Mouse (Mus musculus) adrenal gland, postnatal 4 days (tissue): ENCODE measurements at regions not wholly inside any gene's neighbourhood (a gene's known extent, or its start where the extent isn't known, plus 50 kb on each side); places are given as distances from the start of the nearest gene placed in this dataset.

Experiments
- DNase-seq, 2 experiments: peaks; one replicate each; pipeline ENCODE4 v3.0.0; 2021 to 2022; ENCODE audit warnings: low spot score in 2 of 2, mixed read lengths in 2 of 2

DNA sequence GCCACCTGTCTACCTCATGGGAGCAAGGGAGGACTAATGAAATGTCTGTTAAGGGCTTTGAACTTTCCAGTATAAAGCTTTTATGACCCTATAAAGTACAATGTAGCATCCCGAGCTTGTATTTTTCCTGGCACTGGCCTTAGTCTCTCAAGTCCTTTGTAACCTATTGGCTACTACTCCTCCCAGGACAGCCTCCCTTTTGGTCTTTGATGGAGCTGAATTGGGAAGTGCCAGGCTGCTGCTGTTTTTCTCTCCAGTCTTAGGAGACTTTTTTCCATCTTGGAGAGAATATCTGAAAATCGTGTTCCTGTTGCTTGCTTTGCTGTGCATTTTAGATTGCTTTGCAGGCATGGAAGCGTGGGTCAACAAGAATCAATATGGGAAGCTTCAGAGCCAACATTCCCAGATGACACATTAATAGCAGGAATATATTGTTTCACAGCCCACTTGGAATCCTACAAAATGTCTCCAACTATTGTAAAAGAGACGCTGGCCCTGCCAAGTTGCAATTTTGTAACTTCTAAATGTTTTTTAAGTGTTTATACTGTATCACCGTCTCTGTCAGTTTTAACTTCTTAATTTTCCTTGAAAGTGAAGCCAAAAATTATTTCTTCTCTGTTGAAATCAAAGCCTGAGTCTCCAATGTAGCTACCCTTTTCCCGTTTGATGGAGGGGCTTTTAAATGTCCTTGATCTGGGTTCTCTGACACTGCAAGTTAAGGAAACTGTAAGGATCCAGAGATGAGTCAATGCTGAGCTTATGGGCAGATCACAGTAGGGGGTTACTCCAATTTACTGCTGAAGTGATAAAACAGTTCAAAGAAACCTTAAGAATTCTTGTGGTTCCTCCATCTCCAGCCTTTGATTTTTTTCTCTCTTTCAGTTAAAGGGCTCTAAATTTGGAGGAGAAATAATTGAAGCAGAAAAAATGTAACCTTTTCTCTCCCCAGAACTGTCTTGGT, 603.3 kb downstream of the Ptprc start:
- DNase-seq = no peak

DNA sequence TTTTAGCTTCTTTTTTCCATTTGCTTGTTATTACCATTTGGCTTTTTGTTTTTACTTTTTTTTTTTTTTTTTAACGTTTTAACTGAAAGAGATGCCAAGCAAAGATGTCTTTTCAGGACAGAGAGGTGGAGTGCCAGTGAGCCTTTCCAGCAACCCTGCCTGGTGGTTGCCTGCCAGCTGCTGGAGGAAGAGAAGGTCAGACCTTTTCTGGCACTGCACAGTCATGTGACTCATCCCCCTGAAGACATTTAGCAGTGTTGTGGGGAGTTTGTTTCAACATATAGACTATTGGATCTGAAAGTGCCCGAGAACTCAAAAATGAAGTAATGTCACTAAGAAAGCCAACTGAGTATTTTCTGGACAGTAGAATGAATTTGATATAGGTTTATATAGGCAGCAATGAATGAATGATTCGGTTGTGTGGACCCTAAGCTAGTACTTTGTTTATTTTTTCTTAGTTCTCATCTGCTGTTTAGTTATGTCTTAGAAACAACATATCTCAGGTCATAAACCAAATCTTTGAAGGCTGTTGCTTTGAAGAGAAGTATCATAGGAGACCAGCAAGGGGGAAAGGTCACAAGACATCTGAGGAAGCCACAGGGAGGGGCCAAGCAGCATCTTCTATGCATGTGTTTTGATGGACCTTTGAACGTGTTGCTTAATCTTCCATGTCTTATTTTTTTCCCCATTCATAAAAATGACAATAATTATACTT, 604.2 kb downstream of the Ptprc start:
- no peak for DNase-seq

GRCm38 (mm10) chr1:137567526-137567925, 607.3 kb upstream of the Nr5a2 start:
- no peak for DNase-seq

GRCm38 (mm10) chr1:137565573-137566048, 605.4 kb upstream of the Nr5a2 start:
- no peak for DNase-seq

DNA sequence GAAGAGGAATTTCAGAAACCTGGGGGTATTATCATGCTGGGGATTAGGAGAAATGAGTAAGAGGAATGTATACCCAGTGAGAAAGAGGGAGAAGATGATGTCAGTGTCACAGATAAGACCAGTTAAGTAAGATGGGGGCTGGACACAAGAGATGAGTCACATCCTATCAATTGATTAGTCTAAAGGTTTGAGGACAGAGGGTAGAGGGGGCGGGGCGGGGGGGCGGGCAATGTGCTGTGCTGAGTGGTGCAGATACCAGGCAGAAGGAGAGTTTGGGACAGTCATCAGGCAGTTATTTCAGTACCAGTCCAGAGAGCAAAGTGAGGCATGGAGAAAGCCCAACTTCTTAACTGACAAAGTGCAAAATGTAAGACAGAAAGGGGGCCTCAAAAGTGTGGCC, 601.4 kb upstream of the Nr5a2 start:
- no peak for DNase-seq

DNA sequence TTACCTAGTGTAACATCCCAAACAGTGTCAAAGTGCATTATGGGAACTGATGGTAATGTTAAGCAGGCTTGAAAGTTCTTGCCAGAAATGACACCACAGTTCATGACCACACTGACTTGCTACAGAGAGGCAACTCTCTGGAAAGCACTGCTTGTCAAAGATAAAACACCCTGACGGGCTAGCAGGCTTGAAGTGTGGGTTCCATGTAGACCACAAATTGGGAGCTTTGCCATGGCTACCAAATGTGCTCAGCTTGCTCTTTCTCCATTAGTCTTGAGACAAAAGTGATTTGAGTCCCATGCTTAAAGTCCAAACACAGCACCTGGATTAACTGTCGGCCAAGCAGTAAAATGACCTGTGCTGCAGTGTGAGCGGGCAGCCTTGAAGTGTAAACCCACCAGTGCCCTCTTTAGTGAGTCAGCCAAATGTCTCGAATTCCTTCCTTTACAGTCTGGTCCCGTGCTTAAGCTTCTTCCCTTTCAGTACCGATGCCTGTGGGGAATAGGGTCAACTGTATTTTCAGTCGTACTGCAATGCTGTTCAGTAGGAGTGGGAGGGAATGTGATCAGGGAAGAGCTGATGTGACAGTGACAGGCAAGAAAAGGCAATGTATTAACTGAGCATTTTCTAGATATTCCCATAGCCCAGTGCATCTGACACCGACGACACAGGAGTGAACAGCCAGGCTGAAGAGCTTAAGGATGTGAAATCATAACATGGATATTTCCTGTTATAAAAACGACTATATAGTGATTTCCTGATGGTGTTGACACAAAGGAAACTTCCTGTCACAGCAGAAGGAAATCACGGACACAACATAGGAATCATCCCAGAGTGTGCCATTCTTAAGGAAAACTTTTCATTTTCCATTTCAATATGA, 600.4 kb upstream of the Nr5a2 start:
- no peak for DNase-seq

GRCm38 (mm10) chr1:137549659-137550058, 589.4 kb upstream of the Nr5a2 start:
- no peak for DNase-seq

DNA sequence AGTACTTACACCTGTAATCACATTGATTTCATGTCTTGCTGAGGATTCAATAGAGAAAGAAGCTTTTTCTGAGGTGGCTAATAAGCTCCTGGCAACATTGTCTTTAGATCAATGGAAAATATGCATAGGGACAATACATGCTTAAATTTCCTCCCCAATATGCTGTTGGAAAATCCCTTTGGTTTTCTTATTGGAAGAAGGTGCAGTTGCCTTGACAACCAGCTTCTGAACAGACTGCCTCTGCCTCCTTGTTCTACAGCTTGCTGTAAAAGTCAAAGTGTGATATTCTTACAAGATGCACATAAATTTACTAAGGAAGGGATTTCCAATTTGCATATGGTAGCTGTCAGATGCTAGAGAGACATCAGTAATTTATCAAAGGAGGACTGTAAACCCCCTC, 585.4 kb upstream of the Nr5a2 start:
- no peak for DNase-seq

- no peak for DNase-seq
These were observed 583.6 kb upstream of the Nr5a2 start for GRCm38 (mm10) chr1:137543828-137544227.

DNA sequence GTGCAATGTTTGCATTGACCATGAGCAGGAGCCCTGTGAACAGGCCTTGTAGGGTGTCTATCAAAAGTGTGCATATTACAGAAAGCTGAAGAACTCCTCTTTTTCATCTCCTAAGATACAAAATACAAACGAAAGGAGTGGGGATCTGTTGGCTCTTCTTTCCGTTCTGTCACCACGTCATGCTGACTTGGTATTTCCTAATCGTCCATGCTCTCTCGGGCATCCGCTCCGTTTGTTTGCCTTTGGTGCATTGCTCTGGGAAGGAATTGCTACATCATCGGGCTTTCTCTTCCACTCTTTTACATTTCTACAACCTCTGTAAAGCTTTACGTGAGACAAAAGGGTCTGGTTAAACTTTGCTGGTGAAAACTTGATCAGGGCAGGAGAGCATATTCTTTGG, 581.2 kb upstream of the Nr5a2 start:
- no peak for DNase-seq

DNA sequence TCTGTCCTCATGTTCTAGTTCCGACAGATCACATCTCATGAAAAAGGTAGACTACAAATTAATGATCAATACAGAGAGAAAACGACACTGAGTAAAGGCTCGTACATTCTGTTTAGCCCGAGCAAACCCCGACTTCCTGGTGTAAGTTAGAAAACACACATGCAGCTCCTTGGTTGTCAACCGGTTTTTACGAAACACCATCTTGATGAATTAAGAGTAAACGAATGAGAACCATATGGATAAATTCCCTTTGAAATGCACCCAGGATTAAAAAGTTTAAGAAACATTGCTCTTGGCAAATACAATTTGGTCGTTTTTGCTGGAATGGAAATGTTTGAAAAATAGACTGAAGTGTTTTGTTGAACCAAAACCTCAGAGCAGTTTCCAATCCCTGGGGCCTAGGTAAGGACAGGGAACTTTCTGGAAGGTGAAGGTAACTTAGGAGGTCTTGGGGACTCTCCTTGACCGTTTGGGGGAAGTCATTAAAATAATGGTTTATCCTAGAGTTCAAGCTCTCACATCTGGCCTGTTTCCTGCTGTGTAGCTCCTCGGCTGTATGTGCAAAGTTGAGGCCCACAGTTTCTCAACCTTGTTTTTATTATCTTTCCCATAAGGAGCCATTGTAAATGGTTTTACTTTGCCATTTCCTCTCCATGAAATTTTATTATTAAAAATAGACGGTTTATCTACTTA, 579.3 kb upstream of the Nr5a2 start:
- DNase-seq = no peak

GRCm38 (mm10) chr1:137514750-137515149, 554.5 kb upstream of the Nr5a2 start:
- DNase-seq = no peak

DNA sequence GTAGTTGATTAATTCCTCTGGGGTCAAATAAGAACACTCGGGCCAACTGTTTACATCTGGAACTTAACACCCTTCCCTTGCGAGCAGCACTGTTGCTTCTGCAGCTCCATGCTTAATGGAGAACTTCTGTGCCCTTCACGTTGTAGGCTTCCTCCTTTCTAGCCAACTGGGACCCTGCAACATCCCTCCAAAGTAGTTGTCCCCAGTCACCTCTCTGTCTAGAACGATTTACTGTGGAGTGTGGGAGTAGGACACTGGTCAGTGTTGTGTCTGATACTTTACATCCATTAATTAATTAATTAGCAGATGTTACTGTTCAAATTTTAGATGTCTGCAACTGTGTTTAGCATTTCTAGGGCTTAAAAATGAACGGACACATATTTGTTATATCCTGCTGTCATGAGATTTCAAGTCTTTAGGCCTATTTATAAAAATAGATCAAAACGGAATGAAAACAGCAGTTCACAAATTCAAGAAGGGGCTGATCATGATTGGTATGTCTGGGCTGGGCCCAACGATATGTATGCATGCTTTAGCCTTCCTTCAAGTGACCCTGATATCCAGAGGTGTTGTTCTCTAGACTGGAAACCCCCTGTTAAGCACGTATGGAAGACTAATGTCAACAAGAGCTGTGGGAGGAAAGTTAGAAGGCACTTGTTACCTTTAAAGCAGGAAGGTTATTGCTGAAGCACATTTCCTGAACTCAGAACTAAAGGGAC, 543.6 kb upstream of the Nr5a2 start:
- no peak for DNase-seq

DNA sequence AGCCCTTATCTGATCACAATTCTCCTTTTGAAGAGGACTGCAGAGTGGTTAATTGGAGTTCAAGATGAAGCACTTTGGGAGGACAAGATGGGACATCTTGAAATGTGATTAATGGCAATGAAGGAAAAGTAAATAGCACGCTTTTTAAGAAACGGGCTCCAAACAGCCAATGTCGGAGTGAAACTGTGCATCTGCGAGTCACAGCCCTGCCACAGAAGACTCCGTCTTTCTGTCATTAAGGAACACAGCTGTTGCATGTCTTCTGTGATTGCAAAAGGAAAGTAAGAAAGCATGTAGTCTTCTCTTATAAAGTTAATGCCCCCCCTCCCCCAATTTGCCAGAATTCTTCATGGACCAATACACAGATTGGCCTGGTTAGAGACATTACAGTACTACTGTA, 528.0 kb upstream of the Nr5a2 start:
- no peak for DNase-seq

DNA sequence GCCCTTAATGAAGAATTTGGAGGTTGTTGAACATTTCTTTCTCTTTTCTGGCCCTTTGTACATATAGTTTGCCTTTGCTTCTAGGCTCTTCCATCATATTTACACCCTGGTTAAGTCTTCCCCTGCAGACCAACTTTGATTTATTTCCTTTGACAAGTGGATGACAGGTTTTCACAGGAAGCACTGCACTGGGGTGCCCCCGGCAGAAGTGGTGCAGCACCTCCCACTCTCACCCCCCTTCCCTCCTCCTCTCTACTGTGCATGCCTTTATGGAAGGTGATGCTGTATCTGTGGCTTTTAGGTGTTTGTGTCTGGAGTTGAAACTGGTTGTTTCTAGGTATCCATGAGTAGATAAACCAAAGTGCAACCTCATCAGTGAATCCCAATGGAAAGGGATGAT, 518.2 kb upstream of the Nr5a2 start:
- no peak for DNase-seq

DNA sequence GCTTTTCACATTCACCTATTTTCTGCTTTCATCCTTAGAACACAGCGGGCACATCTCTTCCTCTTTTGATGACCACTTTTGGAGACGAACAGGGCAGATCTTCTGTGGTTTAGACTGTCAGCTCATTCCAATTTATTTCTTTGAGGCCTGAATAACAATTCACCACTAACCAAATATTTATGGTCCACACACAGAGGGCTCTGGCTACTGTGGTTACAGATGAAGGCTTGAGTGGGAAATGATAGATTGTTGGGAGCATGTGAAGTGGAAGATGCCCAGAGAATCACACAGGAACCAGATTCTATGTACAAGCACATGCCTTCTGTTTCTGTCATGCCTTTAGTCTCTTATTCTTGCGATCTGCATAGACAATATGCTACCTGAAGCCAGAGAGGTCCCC, 517.0 kb upstream of the Nr5a2 start:
- DNase-seq = no peak

- no peak for DNase-seq
These were observed 514.6 kb upstream of the Nr5a2 start for GRCm38 (mm10) chr1:137474858-137475257.

DNA sequence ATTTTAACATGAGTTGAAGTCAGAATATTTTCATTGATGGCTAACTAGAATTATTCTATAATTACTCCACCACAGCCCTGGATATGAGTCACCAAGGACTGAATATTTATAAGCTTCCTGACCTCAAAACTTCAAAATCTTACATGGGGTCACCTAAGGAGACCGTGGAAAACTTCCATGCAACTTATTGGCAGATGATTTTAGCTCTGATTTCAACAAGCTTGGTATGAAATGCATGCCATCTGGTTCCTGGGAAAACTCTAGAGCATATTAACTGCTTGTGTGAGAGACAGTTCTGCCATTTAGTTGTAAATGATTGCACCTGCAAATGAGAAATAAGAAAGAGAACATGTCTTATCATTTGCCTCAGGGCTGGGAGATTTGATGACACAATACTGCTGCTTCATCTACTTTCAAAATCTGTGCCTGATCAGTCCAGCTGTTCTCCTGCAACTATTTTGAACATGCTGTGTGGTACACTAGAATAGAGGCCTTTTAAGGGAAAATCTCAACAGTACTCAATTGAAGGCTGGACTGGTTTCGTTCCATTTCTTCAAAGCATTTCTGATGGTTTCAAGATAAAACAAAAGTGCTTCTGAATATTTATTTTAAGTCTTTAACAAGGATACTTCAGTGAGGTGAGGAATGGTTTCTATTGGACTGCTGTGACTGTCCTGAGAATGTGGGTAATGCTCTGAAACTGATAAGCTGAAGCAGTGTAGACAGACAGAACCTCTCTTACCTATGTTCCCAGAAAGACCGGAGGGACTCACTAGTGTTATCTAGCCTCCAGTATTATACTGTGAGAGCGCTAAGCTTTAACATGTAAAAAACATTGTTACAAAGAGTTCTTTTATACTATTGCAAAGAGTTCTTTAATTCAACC, 513.8 kb upstream of the Nr5a2 start:
- no peak for DNase-seq

GRCm38 (mm10) chr1:137464971-137465370, 504.7 kb upstream of the Nr5a2 start:
- no peak for DNase-seq
